In the genomic region with DNA sequence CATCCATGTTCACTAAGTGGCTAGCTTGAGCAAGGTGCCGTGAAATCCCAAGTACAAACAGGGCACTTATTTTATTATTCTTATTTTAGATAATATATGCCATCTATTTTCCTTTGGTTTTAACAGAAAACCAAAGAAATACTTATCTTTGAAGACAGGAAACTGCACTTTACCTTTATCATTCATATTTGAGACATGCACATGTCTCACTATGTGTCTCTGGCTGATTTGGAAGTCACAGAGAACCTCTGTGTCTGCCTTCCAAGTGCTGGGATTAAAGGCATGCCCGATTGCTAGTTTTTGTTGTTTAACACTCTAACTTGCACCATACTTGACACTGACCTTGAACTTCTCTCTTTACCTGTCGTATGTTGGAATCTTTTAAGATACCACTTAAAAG, we compare ENCODE assay signal across 13 mouse cellular contexts.
"Had no signal": no experiment of that assay in that cellular context is flagged by ENCODE, and none has a peak within 500 bp of the region (broad histone marks: within the 10 kb centered on the region; RNA-seq: fewer than 3 reads in every experiment).

No protein-coding gene starts in this region.

- H3K4me1 ChIP-seq: limb, embryonic 12.5 days; lung, embryonic 15.5 days; midbrain, embryonic 15.5 days; neural tube, embryonic 12.5 days had no signal

- H3K27me3 ChIP-seq: limb, embryonic 12.5 days; lung, embryonic 15.5 days; midbrain, embryonic 15.5 days; neural tube, embryonic 12.5 days had no signal

- H3K4me3 ChIP-seq: limb, embryonic 12.5 days; lung, embryonic 15.5 days; midbrain, embryonic 15.5 days; neural tube, embryonic 12.5 days had no signal

- ATAC-seq: midbrain, embryonic 15.5 days had no signal

- H3K27ac ChIP-seq: limb, embryonic 12.5 days; lung, embryonic 15.5 days; midbrain, embryonic 15.5 days; neural tube, embryonic 12.5 days had no signal

- H3K9ac ChIP-seq: limb, embryonic 12.5 days; lung, embryonic 15.5 days; midbrain, embryonic 15.5 days; neural tube, embryonic 12.5 days had no signal

- H3K9me3 ChIP-seq: limb, embryonic 12.5 days; lung, embryonic 15.5 days; midbrain, embryonic 15.5 days; neural tube, embryonic 12.5 days had no signal

- DNase-seq: kidney, adult 11 months; kidney, postnatal 10 days; kidney, postnatal 4 days; retina, postnatal 1 day; right cerebral cortex, postnatal 4 days; spleen, adult 18-20 months; thymus, adult 18-20 months; thymus, postnatal 14 days had no signal

- H3K4me2 ChIP-seq: limb, embryonic 12.5 days; lung, embryonic 15.5 days; midbrain, embryonic 11.5 days; midbrain, embryonic 15.5 days; neural tube, embryonic 12.5 days had no signal

- H3K36me3 ChIP-seq: limb, embryonic 12.5 days; lung, embryonic 15.5 days; midbrain, embryonic 15.5 days; neural tube, embryonic 12.5 days had no signal
